Mouse (Mus musculus) limb, embryonic 14.5 days (tissue): ENCODE results near the gene Pfdn6. TPM values are rescaled to one million over a fixed set of nuclear protein-coding genes. Genes with fewer than 3 reads are reported as not detected.

ENCODE experiments used
- ATAC-seq: fragments of 200-750 bp; cut with Nextera tagmentation; 2 replicates; pipeline ENCODE4 v1.8.0; 2017; ENCODE audit warnings: low read depth, moderate number of reproducible peaks, moderate TSS enrichment; ENCODE audit not compliant: low FRiP score
- DNase-seq: peaks from one replicate; pipeline ENCODE4 v3.0.0-alpha.2; 2015; ENCODE audit warnings: low spot score
- H3K27ac ChIP-seq: fragments of 300-500 bp; sonication (generic); replicated peaks from 2 replicates; pipeline ENCODE4 v1.5.1; 2014; ENCODE audit warnings: low read depth, mild to moderate bottlenecking, low read length, moderate library complexity, mixed read lengths
- H3K27me3 ChIP-seq: fragments of 300-500 bp; sonication (generic); 2 replicates; pipeline ENCODE4 v1.6.1; 2014; ENCODE audit warnings: low read length, mixed read lengths; ENCODE audit not compliant: control insufficient read depth, insufficient read depth
- H3K36me3 ChIP-seq: fragments of 300-500 bp; sonication (generic); 2 replicates; pipeline ENCODE4 v1.6.1; 2014; ENCODE audit warnings: mild to moderate bottlenecking, low read length, moderate library complexity, mixed read lengths; ENCODE audit not compliant: control insufficient read depth, insufficient read depth
- H3K4me1 ChIP-seq: fragments of 300-500 bp; sonication (generic); 2 replicates; pipeline ENCODE4 v1.6.1; 2014; ENCODE audit warnings: antibody characterized with exemption, low read length, mixed read lengths; ENCODE audit not compliant: control insufficient read depth, insufficient read depth
- H3K4me2 ChIP-seq: fragments of 300-500 bp; sonication (generic); replicated peaks from 2 replicates; pipeline ENCODE4 v1.6.1; 2014; ENCODE audit warnings: low read depth, mild to moderate bottlenecking, low read length, moderate library complexity; ENCODE audit not compliant: severe bottlenecking
- H3K4me3 ChIP-seq: fragments of 300-500 bp; sonication (generic); replicated peaks from 2 replicates; pipeline ENCODE4 v1.5.1; 2014; ENCODE audit warnings: low read length
- H3K9ac ChIP-seq: fragments of 300-500 bp; sonication (generic); 2 replicates; pipeline ENCODE4 v1.6.1; 2014; ENCODE audit warnings: mild to moderate bottlenecking, low read depth, low read length, moderate library complexity; ENCODE audit not compliant: severe bottlenecking
- H3K9me3 ChIP-seq: fragments of 300-500 bp; sonication (generic); 2 replicates; pipeline ENCODE4 v1.6.1; 2016; ENCODE audit warnings: low read length; ENCODE audit not compliant: control insufficient read depth
- POLR2A ChIP-seq: fragments of 200-500 bp; IDR thresholded peaks from 2 replicates; pipeline ENCODE4 v1.8.0; 2012; ENCODE audit warnings: inconsistent platforms, mild to moderate bottlenecking, moderate library complexity, borderline replicate concordance; ENCODE audit not compliant: insufficient read depth, insufficient read length; ENCODE audit errors: extremely low read depth
- WGBS: fragments of 180-500 bp; shearing (Covaris S2); extraction: QIAGEN DNeasy Blood & Tissue Kit; methylation state at CpG from one replicate; pipeline ENCODE4 v1.1.7; 2014; 5-methylcytosine and 5-hydroxymethylcytosine counted together
- polyA plus RNA-seq, 2 experiments: library from polyadenylated mRNA; depleted of rRNA in 1 of 2; stranded (reverse) in 1 of 2; unstranded in 1 of 2; fragments of >200 nt; fragmentation: Nextera tagmentation in 1 of 2; extraction: Ambion mirVana in 1 of 2; gene quantifications; 2 replicates each; pipeline versions ENCODE4 v1.2.1 to v1.2.3; 2012 to 2014

Gene Pfdn6
- polyA plus RNA-seq, 2 experiments = 104 to 135 TPM

- H3K27ac ChIP-seq = no peak overlapping the region
- no peak overlapping the region for H3K4me2 ChIP-seq
- H3K27me3 ChIP-seq = no peaks in the 10 kb centered on the region
- H3K9me3 ChIP-seq = no peaks in the 10 kb centered on the region
- 77% methylated on average over 15 of the region's 17 CpGs for WGBS
- H3K9ac ChIP-seq = no peak overlapping the region
- H3K4me3 ChIP-seq = no peak overlapping the region
- H3K36me3 ChIP-seq = peaks cover 16% of the 10 kb centered on the region
- DNase-seq (no peak), ATAC-seq (no peak)
- H3K4me1 ChIP-seq = peaks cover 13% of the 10 kb centered on the region
- no peak for TF ChIP-seq POLR2A
These were observed 13.8 kb downstream of the Pfdn6 start for GRCm38 (mm10) chr17:33926207-33926932.

- TF ChIP-seq POLR2A = no peak
- ATAC-seq (no peak), DNase-seq (no peak)
- Histone ChIP-seq H3K4me1 (peaks cover 8% of the 10 kb centered on the region), H3K36me3 (peaks cover 16% of the 10 kb centered on the region), H3K4me3 (no peak overlapping the region), H3K9ac (no peak overlapping the region), H3K27ac (no peak overlapping the region), H3K4me2 (no peak overlapping the region), H3K9me3 (no peaks in the 10 kb centered on the region), H3K27me3 (no peaks in the 10 kb centered on the region)
- 82% methylated on average over 21 of the region's 21 CpGs for WGBS
These were observed 14.6 kb downstream of the Pfdn6 start for GRCm38 (mm10) chr17:33925406-33926116.

GRCm38 (mm10) chr17:33924577-33925283 lies 15.4 kb downstream of the Pfdn6 start:
- peaks cover 16% of the 10 kb centered on the region for H3K36me3 ChIP-seq
- no peak overlapping the region for H3K4me3 ChIP-seq
- 83% methylated on average over 10 of the region's 10 CpGs for WGBS
- H3K9me3 ChIP-seq = no peaks in the 10 kb centered on the region
- H3K27ac ChIP-seq = no peak overlapping the region
- no peaks in the 10 kb centered on the region for H3K27me3 ChIP-seq
- no peak overlapping the region for H3K9ac ChIP-seq
- no peak for TF ChIP-seq POLR2A
- DNase-seq (no peak), ATAC-seq (no peak)
- H3K4me1 ChIP-seq = peaks cover 8% of the 10 kb centered on the region
- no peak overlapping the region for H3K4me2 ChIP-seq

DNA sequence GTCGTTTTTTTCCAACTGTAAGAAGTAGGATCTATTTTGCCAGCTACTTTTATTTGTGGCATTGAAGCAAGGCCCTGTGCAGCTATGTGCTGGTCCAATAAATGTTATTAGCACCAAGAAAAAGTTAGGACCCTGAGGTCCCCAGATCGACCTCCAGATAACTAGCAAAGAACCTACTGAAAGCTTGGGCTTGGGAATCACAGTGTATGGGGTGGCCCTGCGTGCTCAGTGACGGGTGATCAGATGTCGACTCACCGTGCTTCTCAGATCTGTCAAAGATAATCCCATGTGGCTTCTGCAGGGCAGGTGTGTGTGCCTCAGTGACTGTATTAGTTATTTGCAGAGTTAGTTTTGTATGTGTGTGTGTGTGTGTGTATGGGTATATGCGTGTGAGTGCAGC lies 18.8 kb downstream of the Pfdn6 start:
- no peak for ATAC-seq
- 89% methylated on average over 7 of the region's 7 CpGs for WGBS
- no peak overlapping the region for H3K27ac ChIP-seq
- H3K36me3 ChIP-seq = peaks cover 13% of the 10 kb centered on the region
- H3K27me3 ChIP-seq = no peaks in the 10 kb centered on the region
- peaks cover 10% of the 10 kb centered on the region for H3K4me1 ChIP-seq
- no peak overlapping the region for H3K9ac ChIP-seq
- no peak for DNase-seq
- H3K4me3 ChIP-seq = no peak overlapping the region
- no peaks in the 10 kb centered on the region for H3K9me3 ChIP-seq
- no peak overlapping the region for H3K4me2 ChIP-seq
- TF ChIP-seq POLR2A = no peak
